Mouse (Mus musculus) limb, embryonic 14.5 days (tissue): ENCODE results near the gene Cntrl. TPM values are rescaled to one million over a fixed set of nuclear protein-coding genes. Genes with fewer than 3 reads are reported as not detected.

ENCODE experiments used
- ATAC-seq: fragments of 200-750 bp; cut with Nextera tagmentation; 2 replicates; pipeline ENCODE4 v1.8.0; 2017; ENCODE audit warnings: low read depth, moderate number of reproducible peaks, moderate TSS enrichment; ENCODE audit not compliant: low FRiP score
- DNase-seq: peaks from one replicate; pipeline ENCODE4 v3.0.0-alpha.2; 2015; ENCODE audit warnings: low spot score
- H3K27ac ChIP-seq: fragments of 300-500 bp; sonication (generic); replicated peaks from 2 replicates; pipeline ENCODE4 v1.5.1; 2014; ENCODE audit warnings: low read depth, mild to moderate bottlenecking, low read length, moderate library complexity, mixed read lengths
- H3K27me3 ChIP-seq: fragments of 300-500 bp; sonication (generic); 2 replicates; pipeline ENCODE4 v1.6.1; 2014; ENCODE audit warnings: low read length, mixed read lengths; ENCODE audit not compliant: control insufficient read depth, insufficient read depth
- H3K36me3 ChIP-seq: fragments of 300-500 bp; sonication (generic); 2 replicates; pipeline ENCODE4 v1.6.1; 2014; ENCODE audit warnings: mild to moderate bottlenecking, low read length, moderate library complexity, mixed read lengths; ENCODE audit not compliant: control insufficient read depth, insufficient read depth
- H3K4me1 ChIP-seq: fragments of 300-500 bp; sonication (generic); 2 replicates; pipeline ENCODE4 v1.6.1; 2014; ENCODE audit warnings: antibody characterized with exemption, low read length, mixed read lengths; ENCODE audit not compliant: control insufficient read depth, insufficient read depth
- H3K4me2 ChIP-seq: fragments of 300-500 bp; sonication (generic); replicated peaks from 2 replicates; pipeline ENCODE4 v1.6.1; 2014; ENCODE audit warnings: low read depth, mild to moderate bottlenecking, low read length, moderate library complexity; ENCODE audit not compliant: severe bottlenecking
- H3K4me3 ChIP-seq: fragments of 300-500 bp; sonication (generic); replicated peaks from 2 replicates; pipeline ENCODE4 v1.5.1; 2014; ENCODE audit warnings: low read length
- H3K9ac ChIP-seq: fragments of 300-500 bp; sonication (generic); 2 replicates; pipeline ENCODE4 v1.6.1; 2014; ENCODE audit warnings: mild to moderate bottlenecking, low read depth, low read length, moderate library complexity; ENCODE audit not compliant: severe bottlenecking
- H3K9me3 ChIP-seq: fragments of 300-500 bp; sonication (generic); 2 replicates; pipeline ENCODE4 v1.6.1; 2016; ENCODE audit warnings: low read length; ENCODE audit not compliant: control insufficient read depth
- POLR2A ChIP-seq: fragments of 200-500 bp; IDR thresholded peaks from 2 replicates; pipeline ENCODE4 v1.8.0; 2012; ENCODE audit warnings: inconsistent platforms, mild to moderate bottlenecking, moderate library complexity, borderline replicate concordance; ENCODE audit not compliant: insufficient read depth, insufficient read length; ENCODE audit errors: extremely low read depth
- WGBS: fragments of 180-500 bp; shearing (Covaris S2); extraction: QIAGEN DNeasy Blood & Tissue Kit; methylation state at CpG from one replicate; pipeline ENCODE4 v1.1.7; 2014; 5-methylcytosine and 5-hydroxymethylcytosine counted together
- polyA plus RNA-seq, 2 experiments: library from polyadenylated mRNA; depleted of rRNA in 1 of 2; stranded (reverse) in 1 of 2; unstranded in 1 of 2; fragments of >200 nt; fragmentation: Nextera tagmentation in 1 of 2; extraction: Ambion mirVana in 1 of 2; gene quantifications; 2 replicates each; pipeline versions ENCODE4 v1.2.1 to v1.2.3; 2012 to 2014

The Cntrl gene
- polyA plus RNA-seq, 2 experiments, result 18.8 to 39.3 TPM

DNA sequence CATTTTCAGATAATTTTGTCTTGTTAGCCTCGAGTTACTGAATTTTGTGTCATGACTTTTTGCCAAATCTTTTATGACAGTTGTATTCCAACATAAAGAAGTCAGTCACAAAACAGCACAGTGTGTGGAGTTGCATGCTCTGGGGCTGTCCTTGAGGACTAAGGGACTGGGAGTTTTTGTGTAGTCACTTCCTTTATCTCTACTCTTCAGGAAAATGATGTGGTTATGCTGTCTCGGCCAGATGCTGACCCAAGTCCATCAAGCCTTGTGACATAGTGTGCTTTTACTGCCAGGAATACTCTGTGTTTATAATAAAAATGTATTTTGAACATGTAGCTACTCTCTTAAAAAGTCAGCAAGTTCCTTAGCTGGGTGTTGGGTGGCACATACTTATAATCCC is 47.7 kb downstream of the Cntrl start:
- H3K9me3 ChIP-seq, result no peaks in the 10 kb centered on the region
- DNase-seq, result no peak
- TF ChIP-seq POLR2A, result no peak
- ATAC-seq, result no peak
- no peak overlapping the region for H3K9ac ChIP-seq
- no peak overlapping the region for H3K4me2 ChIP-seq
- H3K27ac ChIP-seq, result no peak overlapping the region
- H3K36me3 ChIP-seq, result peaks cover 83% of the 10 kb centered on the region
- no peaks in the 10 kb centered on the region for H3K27me3 ChIP-seq
- WGBS, result 84% methylated on average over 2 of the region's 2 CpGs
- H3K4me1 ChIP-seq, result no peaks in the 10 kb centered on the region
- H3K4me3 ChIP-seq, result no peak overlapping the region

DNA sequence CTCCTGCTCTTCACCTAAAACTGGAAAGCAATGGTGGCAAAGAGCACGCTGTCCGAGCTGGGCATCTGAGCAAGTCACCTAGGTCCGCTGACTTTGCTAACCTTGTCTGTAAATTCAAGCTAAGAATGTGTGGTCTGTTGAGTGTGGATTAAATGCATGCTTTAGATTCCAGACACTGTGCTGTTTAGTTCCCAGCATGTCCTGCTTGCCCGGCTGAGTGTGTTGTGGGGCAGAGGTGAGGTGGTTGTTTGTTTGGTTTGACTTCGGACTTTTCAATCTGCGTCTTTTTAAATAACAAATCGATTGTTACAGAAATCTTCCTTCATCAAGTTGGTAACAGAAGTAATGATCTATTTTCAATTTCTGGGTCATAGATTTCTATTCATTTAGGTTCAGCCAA is 48.5 kb downstream of the Cntrl start:
- H3K4me3 ChIP-seq, result no peak overlapping the region
- H3K4me2 ChIP-seq, result no peak overlapping the region
- no peak for TF ChIP-seq POLR2A
- DNase-seq (no peak), ATAC-seq (no peak)
- no peaks in the 10 kb centered on the region for H3K27me3 ChIP-seq
- H3K9me3 ChIP-seq, result no peaks in the 10 kb centered on the region
- H3K9ac ChIP-seq, result no peak overlapping the region
- peaks cover 82% of the 10 kb centered on the region for H3K36me3 ChIP-seq
- no peak overlapping the region for H3K27ac ChIP-seq
- H3K4me1 ChIP-seq, result no peaks in the 10 kb centered on the region
- 87% methylated on average over 7 of the region's 7 CpGs for WGBS

DNA sequence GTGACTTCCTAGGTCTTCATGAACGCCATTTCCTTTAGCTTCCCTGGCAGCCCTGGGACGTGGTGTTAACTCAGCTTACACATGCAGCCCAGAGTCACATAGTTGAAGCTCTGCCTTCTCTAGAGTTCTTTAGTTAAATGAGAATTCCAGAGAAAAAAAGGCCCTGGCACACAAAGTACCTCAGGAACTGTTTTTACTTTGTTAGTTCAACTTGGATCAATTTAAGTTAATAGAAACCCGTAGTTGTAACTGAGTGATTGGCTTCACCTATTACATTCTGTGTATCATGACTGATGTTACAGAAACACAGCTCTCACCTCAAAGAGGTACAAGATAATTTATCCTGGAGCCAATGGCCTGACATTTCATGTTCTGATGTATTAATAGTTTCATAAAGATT is 49.1 kb downstream of the Cntrl start:
- H3K36me3 ChIP-seq, result peaks cover 82% of the 10 kb centered on the region
- no peak for TF ChIP-seq POLR2A
- 72% methylated on average over 3 of the region's 3 CpGs for WGBS

DNA sequence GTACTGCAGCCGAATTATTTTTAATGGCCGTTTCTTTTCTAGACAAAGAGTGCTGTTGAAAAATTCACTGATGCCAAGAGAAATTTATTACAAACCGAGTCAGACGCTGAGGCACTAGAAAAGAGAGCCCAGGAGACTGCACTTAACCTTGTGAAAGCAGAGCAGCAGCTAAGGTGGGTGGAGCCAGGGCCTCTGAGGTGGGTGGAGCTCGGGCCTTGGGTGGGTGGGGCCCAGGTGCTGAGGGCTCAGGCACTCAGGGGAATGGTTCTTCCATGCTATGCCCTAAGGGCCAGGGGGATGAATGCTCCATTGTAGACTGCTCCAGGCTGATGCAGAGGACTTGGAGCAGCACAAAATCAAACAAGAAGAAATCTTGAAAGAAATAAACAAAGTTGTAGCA is 50.9 kb downstream of the Cntrl start:
- Histone ChIP-seq H3K4me1 (no peaks in the 10 kb centered on the region), H3K4me2 (no peak overlapping the region), H3K27me3 (no peaks in the 10 kb centered on the region), H3K9me3 (no peaks in the 10 kb centered on the region), H3K36me3 (peaks cover 77% of the 10 kb centered on the region), H3K4me3 (no peak overlapping the region), H3K27ac (no peak overlapping the region), H3K9ac (no peak overlapping the region)
- no peak for TF ChIP-seq POLR2A
- 33% methylated on average over 5 of the region's 5 CpGs for WGBS
- ATAC-seq, result no peak
- DNase-seq, result no peak

More for the DNA sequence above, 49.1 kb downstream of the Cntrl start:
- no peak for ATAC-seq
- Histone ChIP-seq H3K27ac (no peak overlapping the region), H3K4me3 (no peak overlapping the region), H3K9me3 (no peaks in the 10 kb centered on the region), H3K27me3 (no peaks in the 10 kb centered on the region), H3K4me1 (no peaks in the 10 kb centered on the region), H3K4me2 (no peak overlapping the region), H3K9ac (no peak overlapping the region)
- DNase-seq, result no peak

DNA sequence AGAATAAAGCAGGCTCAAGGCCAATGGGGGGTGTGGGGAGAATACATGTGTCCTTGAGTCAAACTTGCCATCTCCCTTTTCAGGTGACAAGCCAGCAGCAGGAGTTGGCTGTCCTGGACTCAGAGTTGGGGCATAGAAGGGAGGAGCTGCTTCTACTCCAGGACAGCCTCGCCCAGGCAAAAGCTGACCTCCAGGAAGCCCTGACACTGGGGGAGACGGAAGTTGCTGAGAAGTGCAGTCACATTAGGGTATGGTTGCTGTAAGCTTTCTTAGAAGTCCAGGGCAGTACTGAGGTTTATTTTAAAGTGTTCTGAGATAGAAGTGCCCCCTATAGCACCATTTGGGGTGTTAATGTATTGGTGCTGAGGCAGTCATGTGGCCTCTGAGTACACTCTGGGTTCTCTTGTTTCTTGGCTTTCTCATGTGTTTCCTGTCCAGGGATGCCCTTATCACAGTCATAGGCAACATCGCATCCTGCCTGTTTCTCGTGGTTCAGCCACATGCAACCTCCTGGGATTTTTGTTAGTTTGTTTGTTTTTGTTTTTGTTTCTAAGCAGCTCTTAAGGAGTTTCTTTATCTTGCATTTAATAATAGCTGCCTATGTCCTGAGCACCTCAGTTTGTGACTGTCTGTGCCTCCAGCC is 52.7 kb downstream of the Cntrl start:
- H3K36me3 ChIP-seq, result peaks cover 77% of the 10 kb centered on the region
- no peak overlapping the region for H3K9ac ChIP-seq
- ATAC-seq, result no peak
- no peaks in the 10 kb centered on the region for H3K27me3 ChIP-seq
- TF ChIP-seq POLR2A, result no peak
- no peak overlapping the region for H3K4me2 ChIP-seq
- DNase-seq, result no peak
- 91% methylated on average over 4 of the region's 4 CpGs for whole genome bisulfite sequencing
- H3K4me1 ChIP-seq, result no peaks in the 10 kb centered on the region
- no peak overlapping the region for H3K4me3 ChIP-seq
- H3K9me3 ChIP-seq, result no peaks in the 10 kb centered on the region
- no peak overlapping the region for H3K27ac ChIP-seq
